Mouse (Mus musculus): ENCODE measurements around the gene Taf5l.
"Not testable (repeated sequence)": the region's sequence is repeated elsewhere in the genome, so short reads cannot be mapped to it uniquely, and the experiment has no call there.

Taf5l gene

DNA sequence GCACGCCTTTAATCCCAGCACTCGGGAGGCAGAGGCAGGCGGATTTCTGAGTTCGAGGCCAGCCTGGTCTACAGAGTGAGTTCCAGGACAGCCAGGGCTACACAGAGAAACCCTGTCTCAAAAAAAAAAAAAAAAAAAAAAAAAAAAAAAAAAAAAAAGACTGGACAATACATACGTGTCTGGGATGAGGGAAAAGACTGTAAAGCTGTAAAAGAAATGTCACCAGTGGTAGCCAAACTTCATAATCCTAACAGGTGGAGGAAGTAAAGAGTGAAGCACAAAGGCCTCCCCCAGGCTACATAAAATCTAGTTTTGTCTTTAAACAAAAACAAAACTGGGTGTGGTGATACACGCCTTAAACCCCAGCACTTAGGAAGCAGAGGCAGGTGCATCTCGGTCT, 6.9 kb downstream of the Taf5l start:
- not testable (repeated sequence) for DNase-seq (ENCODE audit: low spot score in 2 of 2)

DNA sequence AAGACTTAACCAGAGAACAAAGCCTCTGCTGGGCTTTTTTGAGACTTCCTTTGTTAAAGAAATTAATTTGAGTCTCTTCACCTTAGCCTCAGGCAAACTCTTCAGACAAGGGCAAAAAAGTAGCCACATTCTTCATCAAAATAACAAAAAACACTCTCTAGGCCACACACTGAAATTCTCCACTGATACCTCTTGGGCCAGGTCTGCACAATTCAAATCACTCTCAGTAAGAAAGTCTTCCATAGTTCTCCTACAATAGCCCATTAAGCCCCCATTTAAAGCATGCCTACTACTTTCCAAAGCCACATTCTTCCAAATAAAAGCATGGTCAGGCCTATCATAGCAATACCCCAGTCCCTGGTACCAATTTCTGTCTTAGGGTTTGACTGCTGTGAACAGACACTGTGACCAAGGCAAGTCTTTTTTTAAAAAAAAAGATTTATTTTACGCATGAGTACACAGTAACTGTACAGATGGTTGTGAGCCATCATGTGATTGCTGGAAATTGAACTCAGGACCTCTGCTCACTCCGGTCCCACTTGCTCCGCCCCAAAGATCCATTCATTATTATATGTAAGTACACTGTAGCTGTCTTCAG, 9.1 kb downstream of the Taf5l start:
- no peak for DNase-seq (ENCODE audit: low spot score in 2 of 2)

- no peak for DNase-seq (ENCODE audit: low spot score in 2 of 2)
These were observed 9.6 kb downstream of the Taf5l start for GRCm38 (mm10) chr8:124011580-124011979.

GRCm38 (mm10) chr8:124007829-124008228, 13.4 kb downstream of the Taf5l start:
- DNase-seq (ENCODE audit: low spot score in 2 of 2) = no peak

DNA sequence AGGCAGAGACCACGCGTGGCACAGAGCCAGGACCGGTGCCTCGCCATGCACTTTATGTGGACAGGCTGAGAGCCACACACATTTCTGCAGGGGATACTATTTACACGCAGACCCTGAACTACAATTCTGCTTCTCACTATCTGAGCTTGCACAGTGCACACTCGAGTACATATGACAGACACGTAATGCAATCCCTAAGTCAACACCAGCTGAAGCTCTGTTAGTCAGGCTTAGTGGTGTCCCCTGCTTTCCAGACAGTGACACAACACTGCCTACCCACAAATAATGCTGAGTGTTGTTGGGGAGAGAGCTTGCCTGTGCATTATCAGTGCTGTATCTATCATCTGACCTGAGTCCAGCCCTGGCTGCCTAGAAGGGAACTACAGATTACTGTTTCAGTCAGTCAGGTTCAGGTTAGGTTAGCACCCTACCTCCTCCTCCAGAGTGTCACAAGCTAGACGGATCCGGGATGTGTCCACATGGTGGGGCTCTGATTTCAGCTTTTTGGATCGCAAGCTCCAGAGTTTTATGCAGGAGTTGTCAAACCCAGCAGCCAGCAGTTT, 18.6 kb downstream of the Taf5l start:
- DNase-seq (ENCODE audit: low spot score in 2 of 2) = no peak

DNA sequence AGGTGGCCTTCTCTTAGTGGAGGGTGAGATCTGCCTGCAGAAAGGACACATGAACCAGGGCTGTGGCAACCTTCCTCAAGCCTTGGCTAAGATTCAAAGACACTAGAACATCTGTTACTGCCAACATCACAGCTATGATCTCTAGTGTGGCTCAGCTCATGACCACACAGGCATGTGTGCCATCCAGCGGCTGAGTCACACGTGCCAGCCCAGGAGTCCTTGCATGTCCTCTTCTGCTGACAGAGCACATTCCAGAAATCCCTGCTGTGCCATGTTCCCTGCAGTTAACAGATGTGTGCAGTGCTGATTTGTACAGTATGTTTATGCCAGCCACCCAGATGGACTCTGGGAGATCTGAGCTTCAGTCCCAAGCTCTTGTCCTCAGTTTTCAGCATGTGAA, 21.6 kb downstream of the Taf5l start:
- DNase-seq (ENCODE audit: low spot score in 2 of 2) = no peak

GRCm38 (mm10) chr8:123993997-123994396, 27.2 kb downstream of the Taf5l start:
- no peak for DNase-seq (ENCODE audit: low spot score in 2 of 2)

DNA sequence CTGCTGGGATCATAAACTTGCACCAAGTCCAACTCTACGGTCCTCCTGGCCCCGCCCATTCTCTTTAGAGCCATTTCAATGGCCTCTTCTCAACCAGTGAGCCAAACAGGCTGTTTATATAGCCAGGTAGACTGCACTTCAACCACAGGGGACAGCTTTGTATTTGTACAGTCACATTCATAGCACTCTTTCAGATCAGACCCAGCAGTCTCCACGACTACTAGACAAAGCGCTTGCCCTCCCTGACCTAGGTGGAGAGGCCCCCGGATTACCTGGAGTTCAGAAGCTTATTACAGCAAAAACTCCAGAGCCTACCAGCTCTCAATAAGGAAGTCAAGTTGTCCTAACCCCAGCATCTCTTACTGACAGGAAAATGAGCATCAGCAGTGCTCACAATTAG, 27.6 kb downstream of the Taf5l start:
- DNase-seq (ENCODE audit: low spot score in 2 of 2) = no peak

GRCm38 (mm10) chr8:123992587-123992986, 28.6 kb downstream of the Taf5l start:
- no peak for DNase-seq (ENCODE audit: low spot score in 2 of 2)

DNA sequence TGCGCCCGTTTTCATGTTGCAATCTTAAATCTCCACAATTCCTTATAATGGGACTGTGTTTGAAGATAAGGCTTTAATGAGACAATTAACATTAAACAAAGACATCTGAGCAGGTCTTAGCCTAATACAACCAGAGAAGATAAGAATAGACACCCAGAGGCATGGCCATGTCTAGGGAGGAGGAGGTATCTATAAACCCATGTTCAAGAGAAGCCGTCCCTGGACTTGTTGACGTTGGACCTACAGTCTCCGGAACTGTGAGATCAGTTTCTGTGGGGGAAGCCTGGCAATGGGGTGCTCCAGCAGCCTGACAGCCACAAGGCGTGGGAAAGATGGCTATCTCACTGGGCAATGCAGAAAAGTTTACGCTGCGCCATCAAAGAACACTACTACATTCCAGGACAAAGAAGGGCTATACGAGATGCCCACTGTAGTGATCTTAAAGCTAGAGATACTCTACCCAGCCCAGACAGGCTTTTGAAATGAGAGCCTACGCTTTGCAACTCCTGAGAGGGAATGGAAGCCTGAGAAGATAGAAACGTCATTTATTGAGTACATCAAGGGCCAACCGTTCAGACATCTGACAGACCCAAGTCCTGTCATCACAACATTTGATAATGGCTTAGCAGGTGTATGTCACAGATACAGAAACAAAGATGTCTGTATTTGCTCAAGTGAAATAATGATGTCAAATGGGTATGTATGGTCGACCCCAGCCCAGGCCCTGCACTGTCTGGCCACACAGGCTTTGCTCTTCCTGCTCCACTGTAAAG, 30.7 kb downstream of the Taf5l start:
- no peak for DNase-seq (ENCODE audit: low spot score in 2 of 2)

DNA sequence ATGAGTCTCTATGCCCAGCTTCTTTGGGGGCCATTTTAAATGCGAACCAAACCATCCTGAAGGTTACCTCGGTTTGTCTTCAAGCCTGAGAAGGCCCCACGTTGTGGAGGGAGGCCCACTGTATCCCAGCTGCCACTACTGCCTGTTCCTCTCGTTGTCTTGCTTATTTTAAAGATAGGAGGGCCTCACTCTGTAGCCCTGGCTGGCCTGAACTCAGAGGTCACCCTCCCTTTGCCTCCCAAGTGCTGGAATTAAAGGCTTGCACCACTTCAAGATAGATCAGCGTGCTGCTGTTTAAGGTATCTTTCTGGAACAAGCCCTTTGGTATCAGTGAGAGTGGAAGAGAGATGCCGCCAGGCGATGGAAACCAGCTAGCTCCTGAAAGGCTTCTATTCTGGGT, 32.1 kb downstream of the Taf5l start:
- no peak for DNase-seq (ENCODE audit: low spot score in 2 of 2)

DNA sequence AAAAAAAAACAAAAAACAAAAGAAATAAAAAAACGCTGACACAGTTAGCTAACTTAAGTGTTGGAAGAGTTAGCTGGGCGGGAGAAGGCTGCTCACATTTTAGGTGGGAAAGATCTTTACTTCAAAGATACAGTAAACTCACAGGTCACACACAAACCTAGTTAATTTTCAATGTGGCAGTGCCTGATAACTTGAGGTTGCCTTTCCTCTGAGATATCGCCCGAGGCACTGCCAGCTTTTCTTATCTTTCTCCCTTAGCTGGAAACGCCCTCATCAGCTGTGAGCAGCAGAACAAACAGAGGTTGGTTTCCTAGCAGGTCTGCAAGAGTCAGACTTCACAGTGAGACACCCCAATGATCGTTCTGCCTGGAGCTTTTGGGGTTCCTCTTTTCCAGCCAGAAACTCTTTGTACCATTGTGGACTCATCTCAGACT, 32.6 kb downstream of the Taf5l start:
- DNase-seq (ENCODE audit: low spot score in 2 of 2) = no peak

- DNase-seq (ENCODE audit: low spot score in 2 of 2) = peak; percentile 26 to 48
These were observed 38.3 kb downstream of the Taf5l start, which contains the start of gene Abcb10 for GRCm38 (mm10) chr8:123982826-123983400. Gene Abcb10, minus strand, starts transcription at chr8:123983122.

DNA sequence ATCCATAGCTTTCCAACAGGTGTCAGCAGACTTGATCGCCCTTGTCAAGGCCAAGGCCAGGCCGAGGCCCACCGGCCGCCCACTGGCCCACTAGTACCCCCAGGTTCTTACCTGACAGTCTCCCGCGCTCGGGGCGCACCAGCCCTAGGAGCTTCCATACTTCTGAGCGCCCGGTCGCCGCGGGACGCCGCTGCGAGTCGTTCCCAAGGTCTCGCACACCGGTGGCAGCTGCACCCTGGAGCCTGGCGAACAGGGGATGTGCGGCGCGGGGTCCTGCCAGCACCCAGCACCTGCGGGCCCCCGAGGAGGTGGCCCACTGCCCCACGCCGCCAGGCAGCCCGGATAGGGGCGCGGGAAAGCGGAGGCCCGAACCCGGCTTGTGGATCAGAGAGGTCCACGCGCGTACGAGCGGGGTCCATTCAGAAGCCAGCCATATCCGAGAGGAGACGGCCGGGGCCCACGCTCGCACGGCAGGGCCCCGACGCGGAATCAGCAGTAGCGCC, 38.9 kb downstream of the Taf5l start:
- DNase-seq (ENCODE audit: low spot score in 2 of 2) = peak; percentile 8 to 23

GRCm38 (mm10) chr8:123981674-123982073, 39.5 kb downstream of the Taf5l start:
- DNase-seq (ENCODE audit: low spot score in 2 of 2) = no peak

- no peak for DNase-seq (ENCODE audit: low spot score in 2 of 2)
These were observed 41.0 kb downstream of the Taf5l start for GRCm38 (mm10) chr8:123980239-123980638.

- DNase-seq (ENCODE audit: low spot score in 2 of 2) = no peak
These were observed 42.3 kb downstream of the Taf5l start for GRCm38 (mm10) chr8:123978926-123979325.

GRCm38 (mm10) chr8:123978166-123978838, 42.9 kb downstream of the Taf5l start:
- no peak for DNase-seq (ENCODE audit: low spot score in 2 of 2)

DNA sequence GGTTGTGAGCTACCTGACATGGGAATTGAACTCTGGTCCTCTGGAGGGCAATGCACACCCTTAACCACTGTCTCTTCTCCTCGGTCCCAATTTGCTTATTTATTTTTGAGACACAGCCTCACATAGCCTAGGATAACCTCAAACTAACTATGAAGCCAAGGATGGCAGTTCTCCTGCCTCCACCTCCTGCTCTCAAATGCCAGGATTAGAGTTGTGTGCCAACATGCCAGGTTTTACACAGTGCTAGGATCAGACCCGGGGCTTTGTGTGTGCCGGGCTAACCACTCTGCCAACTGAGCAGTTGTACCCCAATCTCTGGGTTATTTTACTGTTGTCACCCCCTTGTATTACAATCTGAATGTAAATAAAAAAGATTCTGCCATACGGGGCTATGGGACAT, 43.7 kb downstream of the Taf5l start:
- DNase-seq (ENCODE audit: low spot score in 2 of 2) = no peak

DNA sequence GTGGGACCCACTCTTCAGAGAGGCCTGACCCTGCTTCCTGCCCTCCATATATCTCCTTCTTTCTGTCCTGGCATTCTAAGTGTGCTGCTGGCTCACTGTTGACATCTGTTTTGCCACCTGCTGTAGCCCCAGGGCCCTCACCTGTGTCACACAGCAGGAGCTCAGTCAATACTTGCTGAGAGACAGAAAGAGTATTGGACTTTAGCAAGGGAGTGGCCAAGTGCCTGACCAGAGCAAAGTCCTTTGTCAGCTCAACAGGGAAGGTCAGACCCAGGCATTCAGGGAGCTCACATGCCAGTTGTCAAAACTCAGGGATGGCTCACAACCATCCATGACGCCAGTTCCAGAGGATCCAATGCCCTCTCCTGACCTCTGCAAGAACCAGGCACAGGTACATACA, 47.7 kb downstream of the Taf5l start:
- no peak for DNase-seq (ENCODE audit: low spot score in 2 of 2)

GRCm38 (mm10) chr8:123966896-123967295, 54.3 kb downstream of the Taf5l start:
- no peak for DNase-seq (ENCODE audit: low spot score in 2 of 2)

- DNase-seq (ENCODE audit: low spot score in 2 of 2) = no peak
These were observed 59.8 kb downstream of the Taf5l start for GRCm38 (mm10) chr8:123961371-123961770.
